Mouse (Mus musculus) gastrocnemius, adult 2 months (tissue): ENCODE results near the gene B3gnt2. TPM values are rescaled to one million over a fixed set of nuclear protein-coding genes. Genes with fewer than 3 reads are reported as not detected.
A peak's percentile ranks its signal among the peaks of the same experiment; 100 is the strongest.

ENCODE experiments used
- DNase-seq: peaks from one replicate; pipeline ENCODE4 v3.0.0; 2022
- H3K27ac ChIP-seq: fragments of 200-600 bp; 2 replicates; pipeline ENCODE4 v1.8.1; 2022; ENCODE audit warnings: mild to moderate bottlenecking
- H3K4me3 ChIP-seq: fragments of 200-600 bp; 2 replicates; pipeline ENCODE4 v1.8.1; 2022; ENCODE audit warnings: mild to moderate bottlenecking, moderate library complexity
- CTCF ChIP-seq: fragments of 200-600 bp; IDR thresholded peaks from 2 replicates; pipeline ENCODE4 v1.8.1; 2022; ENCODE audit warnings: antibody characterized with exemption, mild to moderate bottlenecking, moderate library complexity
- intact Hi-C: fragments of 180-260 bp; cut with DNase I; formaldehyde crosslinking; loops from one replicate; pipeline ENCODE4 v1.15.1; 2025
- total RNA-seq, 2 experiments: library from RNA; stranded (reverse); gene quantifications; 2 replicates each; pipeline ENCODE4 v1.2.3; 2021

The B3gnt2 gene
- total RNA-seq, 2 experiments from 2014 or later: 1.6 to 2.1 TPM

GRCm38 (mm10) chr11:22853477-22854157, 7.1 kb downstream of the B3gnt2 start:
- intact Hi-C loops: loop anchor here (5.0 kb wide), 1 partner anchor 51 kb away; no protein-coding TSS in a partner anchor
- Histone ChIP-seq H3K4me3 (no peak overlapping the region), H3K27ac (0 out of 2 replicates have a peak overlapping the region, but pooled peaks have one; percentile 73)
- no peak for TF ChIP-seq CTCF
- no peak for DNase-seq

DNA sequence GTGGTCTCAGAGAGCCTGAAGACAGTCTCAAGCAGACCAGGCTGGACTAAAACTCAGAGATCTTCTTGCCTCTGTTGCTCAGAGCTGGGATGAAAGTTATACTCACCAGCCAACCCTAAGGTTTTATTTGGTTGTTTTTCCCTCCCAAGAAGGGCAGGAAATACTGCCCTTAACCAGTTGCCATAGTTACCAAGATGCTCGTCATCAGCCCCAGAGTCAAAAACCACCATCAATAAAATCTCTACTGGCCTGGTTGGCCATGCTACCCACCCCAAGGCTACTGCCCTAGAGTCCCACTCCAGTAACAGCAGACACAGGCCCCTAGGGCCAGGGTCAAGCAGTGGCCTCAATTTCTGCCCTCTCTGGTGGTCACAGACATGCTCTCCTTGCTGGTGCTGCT, 8.3 kb downstream of the B3gnt2 start:
- intact Hi-C loops: loop anchor here (5.0 kb wide), 1 partner anchor 50 kb away; no protein-coding TSS in a partner anchor
- no peak for TF ChIP-seq CTCF
- no peak overlapping the region for H3K4me3 ChIP-seq
- peak overlapping the region; percentile 73 for H3K27ac ChIP-seq
- no peak for DNase-seq

DNA sequence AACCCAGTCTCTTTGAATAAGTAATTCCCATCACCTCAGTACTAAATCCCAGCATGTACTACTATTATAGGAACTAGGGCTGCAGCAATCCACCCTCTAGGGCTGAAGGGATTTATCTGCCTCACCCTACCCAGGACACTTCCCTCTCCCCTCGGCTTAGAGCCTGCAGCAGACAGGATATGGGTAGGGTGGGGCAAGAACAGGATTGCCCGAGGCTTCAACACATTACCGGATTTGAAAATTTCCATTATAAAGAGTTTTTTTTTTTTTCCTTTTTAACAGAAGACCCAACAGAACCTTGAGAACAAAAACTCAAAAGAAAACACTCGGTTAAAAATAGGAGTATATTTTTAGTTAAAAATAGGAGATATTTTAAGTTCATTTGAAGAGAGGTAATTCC, 9.3 kb downstream of the B3gnt2 start:
- no peak for DNase-seq
- intact Hi-C loops: loop anchor here (5.0 kb wide), 1 partner anchor 49 kb away; no protein-coding TSS in a partner anchor
- TF ChIP-seq CTCF: no peak
- H3K27ac ChIP-seq: peak overlapping the region; percentile 73
- H3K4me3 ChIP-seq: no peak overlapping the region

DNA sequence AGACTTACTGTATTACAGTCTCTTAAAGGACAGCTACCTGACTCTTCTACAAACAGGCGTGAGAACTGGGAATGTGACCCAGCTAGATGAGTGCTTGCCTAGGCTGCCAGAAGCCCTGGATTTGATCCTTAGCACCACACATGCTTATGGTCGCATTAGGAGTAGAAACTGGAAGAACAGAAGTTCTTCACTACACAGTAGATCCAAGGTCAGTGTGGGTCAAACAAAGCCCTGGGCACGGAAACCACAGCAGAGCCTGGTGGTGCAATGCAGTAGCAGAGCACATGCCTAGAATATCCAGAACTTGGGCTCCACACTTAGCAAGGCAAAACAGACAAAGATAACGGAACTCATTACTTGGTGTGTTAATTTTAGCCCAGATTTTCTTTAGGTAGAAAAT, 10.7 kb downstream of the B3gnt2 start:
- TF ChIP-seq CTCF: no peak
- Histone ChIP-seq H3K27ac (peak overlapping the region; percentile 73), H3K4me3 (no peak overlapping the region)
- intact Hi-C loops: loop anchor here (5.0 kb wide), 1 partner anchor 48 kb away; no protein-coding TSS in a partner anchor
- no peak for DNase-seq

GRCm38 (mm10) chr11:22848649-22849195, 12.0 kb downstream of the B3gnt2 start:
- Histone ChIP-seq H3K27ac (peak overlapping the region; percentile 55), H3K4me3 (no peak overlapping the region)
- no peak for DNase-seq
- intact Hi-C loops: no loop called here
- TF ChIP-seq CTCF: no peak

DNA sequence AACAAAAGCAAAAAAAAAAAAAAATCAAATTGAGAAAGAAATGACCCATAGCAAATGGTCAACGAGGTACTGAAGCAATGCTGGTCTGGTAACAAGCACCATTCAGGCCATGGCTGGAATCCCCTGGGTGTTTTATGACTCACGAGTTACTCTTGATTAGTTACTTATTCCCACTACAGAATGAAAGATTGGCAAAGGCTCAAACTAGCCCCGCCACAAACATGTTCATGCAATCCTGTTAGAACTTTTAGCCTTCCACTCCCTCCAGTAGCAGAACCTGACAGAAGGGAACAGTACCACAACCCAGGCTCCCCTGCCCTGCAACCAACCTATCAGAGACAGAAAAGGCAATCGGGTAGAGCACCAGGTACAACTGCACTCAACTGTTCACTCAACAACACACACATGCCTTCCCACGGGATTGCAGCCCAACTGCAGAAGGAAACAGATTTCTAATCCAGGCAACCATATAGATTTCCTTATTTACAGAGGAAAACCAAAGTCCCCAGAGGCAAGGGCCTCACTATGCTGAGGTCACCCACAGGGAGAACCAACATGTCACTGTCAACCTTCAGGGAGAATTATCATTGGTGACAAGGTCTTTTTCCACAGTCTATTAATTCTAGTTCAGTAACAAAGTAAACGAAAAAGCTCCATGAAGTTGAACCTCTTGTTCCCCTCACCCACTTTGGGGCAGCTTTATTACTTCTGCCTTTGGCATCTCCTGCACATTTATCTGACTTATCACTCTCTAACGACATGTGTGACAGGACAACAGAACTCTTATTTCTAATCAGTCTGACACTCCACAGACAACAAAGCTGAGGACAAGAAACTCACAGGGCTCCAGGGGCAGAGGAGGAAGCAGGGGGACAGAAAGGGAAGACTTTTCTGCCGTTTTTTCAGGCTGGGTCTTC, 12.8 kb downstream of the B3gnt2 start:
- H3K27ac ChIP-seq: peak overlapping the region; percentile 55
- intact Hi-C loops: no loop called here
- DNase-seq: peak; percentile 44
- H3K4me3 ChIP-seq: no peak overlapping the region
- no peak for TF ChIP-seq CTCF

DNA sequence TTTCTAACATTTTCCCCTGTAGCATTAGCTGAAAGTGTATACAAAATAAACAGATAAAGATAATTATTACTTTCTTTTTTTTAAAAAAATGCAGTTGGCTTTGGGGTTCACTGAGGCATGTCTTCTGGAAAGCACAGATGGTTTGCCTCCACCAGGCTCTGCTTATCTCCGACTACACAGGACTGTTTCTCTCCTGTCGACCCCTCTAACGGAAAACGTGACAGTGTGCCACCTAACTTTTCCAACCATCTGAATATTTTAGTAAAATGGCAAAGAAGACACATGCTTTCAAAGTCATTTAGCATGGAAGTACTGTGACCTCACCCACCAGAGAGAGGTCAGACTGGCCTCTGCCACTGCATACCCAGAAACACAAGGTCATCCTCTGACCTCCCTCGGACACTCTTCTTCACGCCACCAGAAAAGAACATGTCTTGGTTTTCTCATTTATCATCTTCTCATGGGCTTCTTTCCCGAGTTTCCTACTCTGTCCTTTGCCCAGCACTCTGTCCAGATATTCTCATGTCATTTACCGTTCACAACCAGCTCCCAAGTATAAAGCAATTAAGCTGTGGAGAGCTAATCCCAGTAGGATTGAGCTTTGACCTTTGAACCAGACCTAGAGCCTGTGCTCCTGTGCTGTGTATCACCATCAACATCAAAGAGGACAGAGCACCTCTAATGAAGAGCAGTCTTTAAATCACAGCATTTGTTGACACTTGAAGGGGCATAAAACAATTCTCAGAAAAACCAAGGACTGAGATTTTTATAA, 13.6 kb downstream of the B3gnt2 start:
- H3K27ac ChIP-seq: peak overlapping the region; percentile 17; the same call in 1 of the 2 replicates
- no peak overlapping the region for H3K4me3 ChIP-seq
- intact Hi-C loops: no loop called here
- no peak for TF ChIP-seq CTCF
- DNase-seq: no peak

- peak overlapping the region; percentile 51; the same call in 1 of the 2 replicates for H3K27ac ChIP-seq
- TF ChIP-seq CTCF: no peak
- DNase-seq: no peak
- no peak overlapping the region for H3K4me3 ChIP-seq
- intact Hi-C loops: no loop called here
These were observed 14.5 kb downstream of the B3gnt2 start for GRCm38 (mm10) chr11:22846093-22846835.

GRCm38 (mm10) chr11:22844754-22845718, 15.7 kb downstream of the B3gnt2 start:
- TF ChIP-seq CTCF: no peak
- Histone ChIP-seq H3K4me3 (no peak overlapping the region), H3K27ac (peak overlapping the region; percentile 51)
- intact Hi-C loops: no loop called here
- no peak for DNase-seq

- H3K27ac ChIP-seq: no peak overlapping the region
- TF ChIP-seq CTCF: no peak
- intact Hi-C loops: no loop called here
- DNase-seq: no peak
- H3K4me3 ChIP-seq: no peak overlapping the region
These were observed 21.3 kb downstream of the B3gnt2 start for GRCm38 (mm10) chr11:22839456-22839855.

DNA sequence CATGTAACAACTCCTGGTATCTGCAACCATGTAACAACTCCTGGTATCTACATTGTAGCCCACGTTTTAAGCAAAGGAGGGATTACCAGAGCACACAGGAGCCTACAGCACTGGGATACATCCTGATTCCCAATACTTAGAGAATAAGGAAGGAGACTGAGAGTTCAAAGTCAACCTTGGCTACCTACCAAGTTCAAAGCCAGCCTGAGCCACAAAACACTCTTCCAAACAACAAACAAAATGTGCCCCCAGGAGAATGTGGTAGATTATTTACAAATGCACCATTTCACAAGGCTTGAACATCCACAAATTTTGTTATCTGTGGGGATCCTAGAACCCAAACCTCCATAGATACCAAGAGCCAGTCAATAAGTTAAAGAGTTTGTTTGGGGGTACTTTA, 22.4 kb downstream of the B3gnt2 start:
- no peak for DNase-seq
- Histone ChIP-seq H3K4me3 (no peak overlapping the region), H3K27ac (no peak overlapping the region)
- TF ChIP-seq CTCF: no peak
- intact Hi-C loops: no loop called here
